Mouse (Mus musculus) liver, embryonic 16.5 days (tissue): ENCODE data around the gene Eea1. TPM values are rescaled to one million over a fixed set of nuclear protein-coding genes. Genes with fewer than 3 reads are reported as not detected.

Source experiments
- ATAC-seq: fragments of 200-750 bp; cut with Nextera tagmentation; 2 replicates; pipeline ENCODE4 v1.8.0; 2017; ENCODE audit warnings: low read depth, mild to moderate bottlenecking, moderate number of reproducible peaks, moderate library complexity
- H3K27ac ChIP-seq: fragments of 300-500 bp; sonication (generic); 2 replicates; pipeline ENCODE4 v1.5.1; 2014; ENCODE audit warnings: mild to moderate bottlenecking, low read length
- H3K27me3 ChIP-seq: fragments of 300-500 bp; sonication (generic); 2 replicates; pipeline ENCODE4 v1.6.1; 2014; ENCODE audit warnings: low read depth, low read length, mixed read lengths; ENCODE audit not compliant: control insufficient read depth, insufficient read depth
- H3K36me3 ChIP-seq: fragments of 300-500 bp; sonication (generic); 2 replicates; pipeline ENCODE4 v1.6.1; 2014; ENCODE audit warnings: mild to moderate bottlenecking; ENCODE audit not compliant: control insufficient read depth, insufficient read depth
- H3K4me1 ChIP-seq: fragments of 300-500 bp; sonication (generic); 2 replicates; pipeline ENCODE4 v1.6.1; 2014; ENCODE audit warnings: low read depth, low read length, mixed read lengths; ENCODE audit not compliant: control insufficient read depth
- H3K4me2 ChIP-seq: fragments of 300-500 bp; sonication (generic); 2 replicates; pipeline ENCODE4 v1.6.1; 2014; ENCODE audit warnings: low read depth, low read length, mixed read lengths
- H3K4me3 ChIP-seq: fragments of 300-500 bp; sonication (generic); 2 replicates; pipeline ENCODE4 v1.5.1; 2014; ENCODE audit warnings: low read depth, mild to moderate bottlenecking, low read length
- H3K9ac ChIP-seq: fragments of 300-500 bp; sonication (generic); 2 replicates; pipeline ENCODE4 v1.6.1; 2014; ENCODE audit warnings: low read depth, low read length
- H3K9me3 ChIP-seq: fragments of 300-500 bp; sonication (generic); replicated peaks from 2 replicates; pipeline ENCODE4 v1.6.1; 2016; ENCODE audit warnings: low read length; ENCODE audit not compliant: control insufficient read depth
- WGBS: fragments of 180-500 bp; shearing (Covaris S2); extraction: QIAGEN DNeasy Blood & Tissue Kit; methylation state at CpG from one replicate; pipeline ENCODE4 v1.1.7; 2014; ENCODE audit not compliant: insufficient replicate concordance; 5-methylcytosine and 5-hydroxymethylcytosine counted together
- polyA plus RNA-seq: library from polyadenylated mRNA; unstranded; fragments of >200 nt; fragmentation: Nextera tagmentation; extraction: Ambion mirVana; gene quantifications from 2 replicates; pipeline ENCODE4 v1.2.1, GENCODE M21; 2015

The Eea1 gene
- polyA plus RNA-seq, 1 experiment from 2014 or later = 7.5 TPM

- Histone ChIP-seq H3K4me3 (no peak overlapping the region), H3K9me3 (no peaks in the 10 kb centered on the region), H3K27ac (no peak overlapping the region), H3K36me3 (no peaks in the 10 kb centered on the region), H3K27me3 (no peaks in the 10 kb centered on the region), H3K9ac (no peak overlapping the region), H3K4me2 (no peak overlapping the region), H3K4me1 (no peaks in the 10 kb centered on the region)
- ATAC-seq = no peak
- WGBS = 63% methylated on average over 3 of the region's 3 CpGs
Observed at GRCm38 (mm10) chr10:96090388-96090787, 149.9 kb downstream of the Eea1 start.

- Histone ChIP-seq H3K4me3 (no peak overlapping the region), H3K27me3 (no peaks in the 10 kb centered on the region), H3K9me3 (no peaks in the 10 kb centered on the region), H3K27ac (no peak overlapping the region), H3K36me3 (no peaks in the 10 kb centered on the region), H3K9ac (no peak overlapping the region), H3K4me1 (no peaks in the 10 kb centered on the region), H3K4me2 (no peak overlapping the region)
- ATAC-seq = no peak
- WGBS = 22% methylated on average over 2 of the region's 2 CpGs
Observed at GRCm38 (mm10) chr10:96093890-96094531, 153.6 kb downstream of the Eea1 start.

GRCm38 (mm10) chr10:96094559-96094958 lies 154.1 kb downstream of the Eea1 start:
- Histone ChIP-seq H3K27me3 (no peaks in the 10 kb centered on the region), H3K4me2 (no peak overlapping the region), H3K9ac (no peak overlapping the region), H3K4me1 (no peaks in the 10 kb centered on the region), H3K4me3 (no peak overlapping the region), H3K36me3 (no peaks in the 10 kb centered on the region), H3K9me3 (no peaks in the 10 kb centered on the region), H3K27ac (no peak overlapping the region)
- no peak for ATAC-seq
- WGBS = 34% methylated on average over 2 of the region's 2 CpGs

Other genes starting within 250 kb of the Eea1 start
- 0.28 and 0.35 TPM in 2 replicates for gene Gm33543, start 97.7 kb upstream of the Eea1 start, polyA plus RNA-seq
- gene Gm5426, start 196.0 kb downstream of the Eea1 start, polyA plus RNA-seq = not detected in 2 replicates